Mouse (Mus musculus) ES-E14 (cell line): ENCODE data around the gene Actl7b.

Experiments
- CHD2 ChIP-seq: IDR thresholded peaks from 2 replicates; pipeline ENCODE4 v1.6.1; 2014; ENCODE audit warnings: mild to moderate bottlenecking, low read depth, low read length, inconsistent platforms
- HCFC1 ChIP-seq: IDR thresholded peaks from 2 replicates; pipeline ENCODE4 v1.6.1; 2012; ENCODE audit warnings: low read length, inconsistent platforms, borderline replicate concordance; ENCODE audit not compliant: insufficient read depth
- MAFK ChIP-seq: IDR thresholded peaks from 2 replicates; pipeline ENCODE4 v1.6.1; 2014; ENCODE audit warnings: mild to moderate bottlenecking, low read depth, low read length, inconsistent platforms; ENCODE audit not compliant: insufficient read depth
- ZC3H11A ChIP-seq: IDR thresholded peaks from 2 replicates; pipeline ENCODE4 v1.6.1; 2012; ENCODE audit warnings: low read depth, mild to moderate bottlenecking, inconsistent platforms, low read length, borderline replicate concordance
- ZNF384 ChIP-seq: IDR thresholded peaks from 2 replicates; pipeline ENCODE4 v1.6.1; 2012; ENCODE audit warnings: low read depth, low read length, inconsistent platforms

DNA sequence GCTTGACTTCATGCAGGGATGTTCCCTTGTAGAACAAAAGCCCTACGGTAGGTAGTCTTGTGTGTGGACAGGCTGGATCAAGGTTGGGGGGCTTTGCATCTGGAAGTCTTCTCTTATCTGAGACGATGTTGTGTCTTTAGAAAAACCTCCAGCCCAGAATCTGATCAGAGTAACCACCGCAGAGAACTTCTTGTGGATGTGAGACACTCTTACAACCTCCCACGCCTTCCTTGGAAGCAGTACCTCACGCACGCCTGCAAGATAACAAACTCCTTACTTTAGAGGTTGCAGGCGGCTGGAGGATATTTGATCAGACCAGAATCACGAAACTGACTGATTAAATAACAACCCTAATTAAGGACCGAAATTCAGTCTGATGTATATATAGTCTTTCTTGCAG, 20.8 kb downstream of the Actl7b start:
- TF ChIP-seq ZC3H11A (no peak), CHD2 (no peak), MAFK (no peak), ZNF384 (no peak), HCFC1 (no peak)
